Mouse (Mus musculus) E14TG2a.4 (cell line): ENCODE measurements around the gene Smyd3.

ENCODE experiments used
- CTCF ChIP-seq: conservative IDR thresholded peaks from 2 replicates; pipeline ENCODE4 v1.5.1; 2014; ENCODE audit warnings: low read length
- NANOG ChIP-seq: IDR thresholded peaks from 2 replicates; pipeline ENCODE4 v1.6.1; 2014; ENCODE audit warnings: borderline replicate concordance, low read length, mixed read lengths
- POU5F1 ChIP-seq: IDR thresholded peaks from 2 replicates; pipeline ENCODE4 v1.6.1; 2014; ENCODE audit warnings: low read length, borderline replicate concordance

GRCm38 (mm10) chr1:179282821-179283220, 235.0 kb downstream of the Smyd3 start:
- TF ChIP-seq CTCF (no peak), POU5F1 (no peak), NANOG (no peak)
